Mouse (Mus musculus): Measurements from ENCODE around the gene Gm21764. TPM values are rescaled to one million over a fixed set of nuclear protein-coding genes. Genes with fewer than 3 reads are reported as not detected.
"Not testable (repeated sequence)": the region's sequence is repeated elsewhere in the genome, so short reads cannot be mapped to it uniquely, and the experiment has no call there.

Gm21764 gene
- not detected for total RNA-seq (2021)
- long read RNA-seq, experiment 1 = 0 reads
- long read RNA-seq, experiment 2 = 0 reads

GRCm38 (mm10) chrY:18061712-18062111, at the start of gene Gm21764:
Gene Gm21764 (minus strand): TSS chrY:18061812.
- not testable (repeated sequence) for DNase-seq (ENCODE audit: low spot score)

GRCm38 (mm10) chrY:18088816-18089215, 27.2 kb upstream of the Gm21764 start, which contains the start of gene Ssty1:
Gene Ssty1 (plus strand): TSS chrY:18089116.
- not testable (repeated sequence) for DNase-seq (ENCODE audit: low spot score)

Other genes starting within 250 kb of the Gm21764 start
- not detected for gene Gm21904, start 215.5 kb downstream of the Gm21764 start, total RNA-seq (2021)
- not detected for gene Gm20772, start 187.1 kb downstream of the Gm21764 start, total RNA-seq (2021)
- gene Gm20831, start 187.1 kb downstream of the Gm21764 start, total RNA-seq (2021) = not detected
- gene Srsy, start 124.5 kb downstream of the Gm21764 start, total RNA-seq (2021) = not detected
- gene Ssty1, start 27.3 kb upstream of the Gm21764 start, total RNA-seq (2021) = not detected

Data from gastrocnemius, adult 18-20 months (tissue).